Mouse (Mus musculus): ENCODE results near the gene Prpsap1. TPM values are rescaled to one million over a fixed set of nuclear protein-coding genes. Genes with fewer than 3 reads are reported as not detected.

The Prpsap1 gene
- polyA plus RNA-seq, 1 experiment from 2014 or later: 138 TPM

GRCm38 (mm10) chr11:116432593-116433355 is 61.2 kb downstream of the Prpsap1 start:
- Histone ChIP-seq H3K4me2 (ENCODE audit: low read length) (no peak overlapping the region), H3K27me3 (replicated peaks; ENCODE audit: control insufficient read depth, insufficient read depth, low read length) (no peaks in the 10 kb centered on the region), H3K4me3 (ENCODE audit: low read depth, low read length) (no peak overlapping the region), H3K36me3 (ENCODE audit: control insufficient read depth, insufficient read depth, low read length) (peaks cover 26% of the 10 kb centered on the region), H3K27ac (ENCODE audit: low read depth, low read length) (no peak overlapping the region), H3K9ac (ENCODE audit: low read length) (no peak overlapping the region), H3K4me1 (ENCODE audit: control insufficient read depth, insufficient read depth, low read length) (peaks cover 16% of the 10 kb centered on the region), H3K9me3 (replicated peaks; ENCODE audit: control insufficient read depth, low read length) (no peaks in the 10 kb centered on the region)
- 54% methylated on average over 8 of the region's 8 CpGs for WGBS
- ATAC-seq (no peak), DNase-seq (ENCODE audit: low spot score) (no peak)

- peaks cover 16% of the 10 kb centered on the region for H3K4me1 ChIP-seq (ENCODE audit: control insufficient read depth, insufficient read depth, low read length)
- H3K36me3 ChIP-seq (ENCODE audit: control insufficient read depth, insufficient read depth, low read length): peaks cover 20% of the 10 kb centered on the region
- no peak overlapping the region for H3K27ac ChIP-seq (ENCODE audit: low read depth, low read length)
- no peaks in the 10 kb centered on the region for H3K27me3 ChIP-seq (replicated peaks; ENCODE audit: control insufficient read depth, insufficient read depth, low read length)
- no peak overlapping the region for H3K4me3 ChIP-seq (ENCODE audit: low read depth, low read length)
- H3K9ac ChIP-seq (ENCODE audit: low read length): no peak overlapping the region
- no peak overlapping the region for H3K4me2 ChIP-seq (ENCODE audit: low read length)
- 52% methylated on average over 6 of the region's 6 CpGs for WGBS
- ATAC-seq: no peak
- H3K9me3 ChIP-seq (replicated peaks; ENCODE audit: control insufficient read depth, low read length): no peaks in the 10 kb centered on the region
- DNase-seq (ENCODE audit: low spot score): no peak
Measured at GRCm38 (mm10) chr11:116432127-116432526, 61.9 kb downstream of the Prpsap1 start.

GRCm38 (mm10) chr11:116431428-116432077 is 62.4 kb downstream of the Prpsap1 start:
- Histone ChIP-seq H3K4me2 (ENCODE audit: low read length) (peak overlapping the region; percentile 16; the same call in 1 of the 2 replicates), H3K4me3 (ENCODE audit: low read depth, low read length) (no peak overlapping the region), H3K27me3 (replicated peaks; ENCODE audit: control insufficient read depth, insufficient read depth, low read length) (no peaks in the 10 kb centered on the region), H3K9me3 (replicated peaks; ENCODE audit: control insufficient read depth, low read length) (no peaks in the 10 kb centered on the region), H3K27ac (ENCODE audit: low read depth, low read length) (no peak overlapping the region), H3K36me3 (ENCODE audit: control insufficient read depth, insufficient read depth, low read length) (peaks cover 15% of the 10 kb centered on the region), H3K9ac (ENCODE audit: low read length) (no peak overlapping the region), H3K4me1 (ENCODE audit: control insufficient read depth, insufficient read depth, low read length) (peaks cover 16% of the 10 kb centered on the region)
- no peak for ATAC-seq
- no peak for DNase-seq (ENCODE audit: low spot score)
- 46% methylated on average over 11 of the region's 11 CpGs for WGBS

- H3K27me3 ChIP-seq (replicated peaks; ENCODE audit: control insufficient read depth, insufficient read depth, low read length): no peaks in the 10 kb centered on the region
- no peak overlapping the region for H3K9ac ChIP-seq (ENCODE audit: low read length)
- peaks cover 9% of the 10 kb centered on the region for H3K36me3 ChIP-seq (ENCODE audit: control insufficient read depth, insufficient read depth, low read length)
- H3K9me3 ChIP-seq (replicated peaks; ENCODE audit: control insufficient read depth, low read length): no peaks in the 10 kb centered on the region
- H3K4me2 ChIP-seq (ENCODE audit: low read length): peak overlapping the region; percentile 16; the same call in 1 of the 2 replicates
- H3K27ac ChIP-seq (ENCODE audit: low read depth, low read length): no peak overlapping the region
- no peak for ATAC-seq
- WGBS: 24% methylated on average over 22 of the region's 22 CpGs
- peaks cover 12% of the 10 kb centered on the region for H3K4me1 ChIP-seq (ENCODE audit: control insufficient read depth, insufficient read depth, low read length)
- no peak for DNase-seq (ENCODE audit: low spot score)
- H3K4me3 ChIP-seq (ENCODE audit: low read depth, low read length): no peak overlapping the region
Measured at GRCm38 (mm10) chr11:116430723-116431427, 63.1 kb downstream of the Prpsap1 start.

GRCm38 (mm10) chr11:116429862-116430613 is 64.0 kb downstream of the Prpsap1 start:
- DNase-seq (ENCODE audit: low spot score) (no peak), ATAC-seq (no peak)
- Histone ChIP-seq H3K36me3 (ENCODE audit: control insufficient read depth, insufficient read depth, low read length) (peaks cover under 1% of the 10 kb centered on the region; the same call in 1 of the 2 replicates), H3K9me3 (replicated peaks; ENCODE audit: control insufficient read depth, low read length) (no peaks in the 10 kb centered on the region), H3K27me3 (replicated peaks; ENCODE audit: control insufficient read depth, insufficient read depth, low read length) (no peaks in the 10 kb centered on the region), H3K9ac (ENCODE audit: low read length) (no peak overlapping the region), H3K27ac (ENCODE audit: low read depth, low read length) (no peak overlapping the region), H3K4me3 (ENCODE audit: low read depth, low read length) (no peak overlapping the region), H3K4me1 (ENCODE audit: control insufficient read depth, insufficient read depth, low read length) (peaks cover 4% of the 10 kb centered on the region), H3K4me2 (ENCODE audit: low read length) (no peak overlapping the region)
- WGBS: 92% methylated on average over 9 of the region's 9 CpGs

- Histone ChIP-seq H3K9me3 (replicated peaks; ENCODE audit: control insufficient read depth, low read length) (no peaks in the 10 kb centered on the region), H3K4me1 (ENCODE audit: control insufficient read depth, insufficient read depth, low read length) (peaks cover 4% of the 10 kb centered on the region; the same call in 1 of the 2 replicates), H3K4me3 (ENCODE audit: low read depth, low read length) (no peak overlapping the region), H3K27me3 (replicated peaks; ENCODE audit: control insufficient read depth, insufficient read depth, low read length) (no peaks in the 10 kb centered on the region), H3K9ac (ENCODE audit: low read length) (no peak overlapping the region), H3K27ac (ENCODE audit: low read depth, low read length) (no peak overlapping the region), H3K4me2 (ENCODE audit: low read length) (no peak overlapping the region), H3K36me3 (ENCODE audit: control insufficient read depth, insufficient read depth, low read length) (no peaks in the 10 kb centered on the region)
- no peak for ATAC-seq
- DNase-seq (ENCODE audit: low spot score): no peak
- 61% methylated on average over 13 of the region's 13 CpGs for WGBS
Measured at GRCm38 (mm10) chr11:116428872-116429859, 64.8 kb downstream of the Prpsap1 start.

GRCm38 (mm10) chr11:116426852-116427575 is 67.0 kb downstream of the Prpsap1 start:
- ATAC-seq (no peak), DNase-seq (ENCODE audit: low spot score) (no peak)
- Histone ChIP-seq H3K4me1 (ENCODE audit: control insufficient read depth, insufficient read depth, low read length) (peaks cover 4% of the 10 kb centered on the region; the same call in 1 of the 2 replicates), H3K27ac (ENCODE audit: low read depth, low read length) (no peak overlapping the region), H3K9me3 (replicated peaks; ENCODE audit: control insufficient read depth, low read length) (no peaks in the 10 kb centered on the region), H3K27me3 (replicated peaks; ENCODE audit: control insufficient read depth, insufficient read depth, low read length) (no peaks in the 10 kb centered on the region), H3K36me3 (ENCODE audit: control insufficient read depth, insufficient read depth, low read length) (no peaks in the 10 kb centered on the region), H3K4me2 (ENCODE audit: low read length) (no peak overlapping the region), H3K9ac (ENCODE audit: low read length) (no peak overlapping the region), H3K4me3 (ENCODE audit: low read depth, low read length) (no peak overlapping the region)
- WGBS: 76% methylated on average over 6 of the region's 6 CpGs

All from forebrain, embryonic 14.5 days (tissue).